Mouse (Mus musculus): Measurements from ENCODE around the gene Gm11168.
A peak's percentile ranks its signal among the peaks of the same experiment; 100 is the strongest.
"Not testable (repeated sequence)": the region's sequence is repeated elsewhere in the genome, so short reads cannot be mapped to it uniquely, and the experiment has no call there.

Gene Gm11168

GRCm38 (mm10) chr9:3025653-3026052 is 22.5 kb downstream of the Gm11168 start:
- peak; percentile 64 to 67 for DNase-seq (ENCODE audit: low spot score in 2 of 2)

DNA sequence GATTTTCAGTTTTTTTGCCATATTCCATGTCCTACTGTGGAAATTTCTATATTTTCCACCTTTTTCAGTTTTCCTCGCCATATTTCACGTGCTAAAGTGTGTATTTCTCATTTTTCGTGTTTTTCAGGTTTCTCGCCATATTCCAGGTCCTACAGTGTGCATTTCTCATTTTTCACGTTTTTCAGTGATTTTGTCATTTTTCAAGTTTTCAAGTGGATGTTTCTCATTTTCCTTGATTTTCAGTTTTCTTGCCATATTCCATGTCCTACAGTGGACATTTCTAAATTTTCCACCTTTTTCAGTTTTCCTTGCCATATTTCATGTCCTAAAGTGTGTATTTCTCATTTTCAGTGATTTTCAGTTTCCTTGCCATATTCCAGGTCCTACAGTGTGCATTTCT is 23.0 kb downstream of the Gm11168 start:
- DNase-seq (ENCODE audit: low spot score in 2 of 2), result not testable (repeated sequence)

- DNase-seq (ENCODE audit: low spot score in 2 of 2), result not testable (repeated sequence)
Observed at GRCm38 (mm10) chr9:3026741-3027140, 23.6 kb downstream of the Gm11168 start.

DNA sequence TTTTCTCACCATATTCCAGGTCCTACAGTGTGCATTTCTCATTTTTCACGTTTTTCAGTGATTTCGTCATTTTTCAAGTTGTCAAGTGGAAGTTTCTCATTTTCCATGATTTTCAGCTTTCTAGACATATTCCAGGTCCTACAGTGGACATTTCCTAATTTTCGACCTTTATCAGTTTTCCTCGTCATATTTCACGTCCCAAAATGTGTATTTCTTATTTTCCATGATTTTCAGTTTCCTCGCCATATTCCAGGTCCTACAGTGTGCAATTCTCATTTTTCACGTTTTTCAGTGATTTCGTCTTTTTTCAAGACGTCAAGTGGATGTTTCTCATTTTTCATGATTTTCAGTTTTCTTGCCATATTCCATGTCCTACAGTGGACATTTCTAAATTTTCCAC is 24.1 kb downstream of the Gm11168 start:
- not testable (repeated sequence) for DNase-seq (ENCODE audit: low spot score in 2 of 2)

GRCm38 (mm10) chr9:3029276-3030000 is 26.3 kb downstream of the Gm11168 start:
- DNase-seq (ENCODE audit: low spot score in 2 of 2), result peak; percentile 24 to 29

GRCm38 (mm10) chr9:3030677-3031318 is 27.7 kb downstream of the Gm11168 start:
- DNase-seq (ENCODE audit: low spot score in 2 of 2), result not testable (repeated sequence)

DNA sequence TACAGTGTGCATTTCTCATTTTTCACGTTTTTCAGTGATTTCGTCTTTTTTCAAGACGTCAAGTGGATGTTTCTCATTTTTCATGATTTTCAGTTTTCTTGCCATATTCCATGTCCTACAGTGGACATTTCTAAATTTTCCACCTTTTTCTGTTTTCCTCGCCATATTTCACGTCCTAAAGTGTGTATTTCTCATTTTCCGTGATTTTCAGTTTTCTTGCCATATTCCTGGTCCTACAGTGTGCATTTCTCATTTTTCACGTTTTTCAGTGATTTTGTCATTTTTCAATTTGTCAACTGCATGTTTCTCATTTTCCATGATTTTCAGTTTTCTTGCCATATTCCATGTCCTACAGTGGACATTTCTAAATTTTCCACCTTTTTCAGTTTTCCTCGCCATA is 31.2 kb downstream of the Gm11168 start, which contains the start of gene Gm17535:
Gm17535 (plus strand) TSS at position 301 of the 400 bp plus-strand sequence.
- not testable (repeated sequence) for DNase-seq (ENCODE audit: low spot score in 2 of 2)

DNA sequence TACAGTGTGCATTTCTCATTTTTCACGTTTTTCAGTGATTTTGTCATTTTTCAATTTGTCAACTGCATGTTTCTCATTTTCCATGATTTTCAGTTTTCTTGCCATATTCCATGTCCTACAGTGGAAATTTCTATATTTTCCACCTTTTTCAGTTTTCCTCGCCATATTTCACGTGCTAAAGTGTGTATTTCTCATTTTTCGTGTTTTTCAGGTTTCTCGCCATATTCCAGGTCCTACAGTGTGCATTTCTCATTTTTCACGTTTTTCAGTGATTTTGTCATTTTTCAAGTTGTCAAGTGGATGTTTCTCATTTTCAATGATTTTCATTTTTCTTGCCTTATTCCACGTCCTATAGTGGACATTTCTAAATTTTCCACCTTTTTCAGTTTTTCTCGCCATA is 33.4 kb downstream of the Gm11168 start, which contains the start of gene Gm10715:
Gm10715 (plus strand) TSS at position 301 of the 400 bp plus-strand sequence.
- DNase-seq (ENCODE audit: low spot score in 2 of 2), result not testable (repeated sequence)

- not testable (repeated sequence) for DNase-seq (ENCODE audit: low spot score in 2 of 2)
Observed at GRCm38 (mm10) chr9:3038161-3038560, 35.0 kb downstream of the Gm11168 start.
